Mouse (Mus musculus) brain, adult 2 months (tissue): ENCODE data around the gene Dpp3.
"Not testable (repeated sequence)": the region's sequence is repeated elsewhere in the genome, so short reads cannot be mapped to it uniquely, and the experiment has no call there.

Source experiments
- DNase-seq: peaks from one replicate; pipeline ENCODE4 v3.0.0; 2011; ENCODE audit warnings: low read depth, low spot score

Gene Dpp3

DNA sequence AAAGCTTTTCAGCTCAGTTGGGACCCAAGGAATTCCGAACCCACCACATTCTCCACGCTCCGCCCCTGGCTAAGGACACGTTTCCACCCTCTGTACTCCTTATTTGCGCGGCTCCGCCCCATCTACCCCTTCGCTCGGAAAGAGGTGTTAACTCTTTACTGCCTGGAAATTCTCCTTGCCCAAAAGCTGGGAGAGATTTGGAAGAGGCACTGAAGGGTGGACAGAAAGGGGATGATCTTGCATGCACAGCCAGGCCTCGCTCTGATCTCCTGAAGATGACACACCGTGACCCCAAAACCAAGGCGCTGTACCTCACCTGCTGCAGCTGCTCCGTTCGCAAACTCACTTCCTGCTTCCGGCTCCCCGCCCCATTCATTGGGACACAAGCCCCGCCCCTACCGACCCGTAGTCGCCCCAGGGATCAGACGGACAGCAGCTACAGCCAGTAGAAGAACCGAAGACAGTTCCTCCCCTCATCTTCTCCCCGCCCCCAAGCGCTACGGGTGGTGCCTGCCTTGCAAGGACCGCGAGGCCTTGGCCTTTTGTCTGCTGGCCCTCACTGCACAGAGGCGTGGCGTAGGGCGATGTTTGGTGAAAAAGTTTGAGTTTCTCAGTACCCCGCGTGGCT, at the start of gene Dpp3:
TSS of gene Dpp3 (minus strand) at position 384 of the 628 bp plus-strand sequence.
- DNase-seq, result peak; percentile 98

- peak; percentile 32 for DNase-seq
These were observed 40.1 kb upstream of the Dpp3 start for GRCm38 (mm10) chr19:4968236-4968635.

GRCm38 (mm10) chr19:4961928-4962601, 34.0 kb upstream of the Dpp3 start, which contains the start of gene Mrpl11:
Gene Mrpl11 (plus strand): TSS chr19:4962147.
- DNase-seq, result peak; percentile 99

DNA sequence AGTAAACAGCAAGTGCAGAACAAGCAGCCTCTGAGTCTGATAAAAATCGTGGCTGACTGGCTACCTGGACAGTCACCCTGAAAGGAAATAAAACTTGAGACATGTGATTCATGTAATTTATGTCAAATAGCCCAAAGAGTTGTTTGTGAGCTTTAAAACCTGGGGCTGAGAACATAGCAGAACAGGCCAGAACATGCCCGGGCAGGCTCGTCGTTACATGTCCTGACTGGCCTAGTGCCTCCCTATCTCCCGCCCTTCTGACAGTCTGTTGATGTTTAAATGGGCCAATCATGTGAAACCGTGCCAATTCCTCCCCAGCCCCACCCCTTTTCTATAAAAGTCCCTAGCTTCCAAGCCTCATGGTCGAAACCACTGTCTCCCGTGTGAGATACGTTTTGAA, 20.6 kb upstream of the Dpp3 start:
- DNase-seq, result not testable (repeated sequence)

- DNase-seq, result no peak
These were observed 17.5 kb upstream of the Dpp3 start for GRCm38 (mm10) chr19:4945540-4945939.

DNA sequence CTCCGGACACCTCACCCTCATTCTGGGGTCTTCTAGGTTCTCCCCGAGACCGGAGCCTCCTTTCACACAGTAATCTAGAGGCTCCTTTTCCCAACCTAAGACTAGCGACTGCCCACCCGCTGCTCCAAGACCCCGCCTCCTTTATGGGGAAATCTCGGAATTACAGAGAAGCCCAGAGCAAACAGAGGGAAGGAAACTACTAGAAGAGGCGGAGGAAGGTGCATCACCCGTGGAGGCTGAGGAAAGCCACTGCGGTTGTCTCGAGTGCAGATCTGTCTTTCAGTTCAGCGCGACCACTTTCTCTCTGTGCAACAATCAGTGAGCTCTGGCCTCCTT, 15.1 kb upstream of the Dpp3 start:
- DNase-seq, result no peak

- DNase-seq, result peak; percentile 93
These were observed 14.6 kb upstream of the Dpp3 start, which contains the start of gene Peli3 for GRCm38 (mm10) chr19:4942551-4943252. Gene Peli3 (minus strand): TSS chr19:4943127.

- no peak for DNase-seq
These were observed 9.6 kb upstream of the Dpp3 start for GRCm38 (mm10) chr19:4937444-4938310.

GRCm38 (mm10) chr19:4936896-4937295, 8.8 kb upstream of the Dpp3 start:
- no peak for DNase-seq

GRCm38 (mm10) chr19:4928781-4929180, 694 bp upstream of the Dpp3 start:
- no peak for DNase-seq

GRCm38 (mm10) chr19:4925121-4925860, 2.8 kb downstream of the Dpp3 start:
- no peak for DNase-seq

GRCm38 (mm10) chr19:4919652-4920051, 8.4 kb downstream of the Dpp3 start:
- no peak for DNase-seq

- DNase-seq, result no peak
These were observed 11.3 kb downstream of the Dpp3 start for GRCm38 (mm10) chr19:4916827-4917226.

GRCm38 (mm10) chr19:4915924-4916603, 12.0 kb downstream of the Dpp3 start:
- DNase-seq, result no peak

- no peak for DNase-seq
These were observed 18.7 kb downstream of the Dpp3 start for GRCm38 (mm10) chr19:4909376-4909775.

- DNase-seq, result peak; percentile 33
These were observed 20.0 kb downstream of the Dpp3 start for GRCm38 (mm10) chr19:4908107-4908506.

DNA sequence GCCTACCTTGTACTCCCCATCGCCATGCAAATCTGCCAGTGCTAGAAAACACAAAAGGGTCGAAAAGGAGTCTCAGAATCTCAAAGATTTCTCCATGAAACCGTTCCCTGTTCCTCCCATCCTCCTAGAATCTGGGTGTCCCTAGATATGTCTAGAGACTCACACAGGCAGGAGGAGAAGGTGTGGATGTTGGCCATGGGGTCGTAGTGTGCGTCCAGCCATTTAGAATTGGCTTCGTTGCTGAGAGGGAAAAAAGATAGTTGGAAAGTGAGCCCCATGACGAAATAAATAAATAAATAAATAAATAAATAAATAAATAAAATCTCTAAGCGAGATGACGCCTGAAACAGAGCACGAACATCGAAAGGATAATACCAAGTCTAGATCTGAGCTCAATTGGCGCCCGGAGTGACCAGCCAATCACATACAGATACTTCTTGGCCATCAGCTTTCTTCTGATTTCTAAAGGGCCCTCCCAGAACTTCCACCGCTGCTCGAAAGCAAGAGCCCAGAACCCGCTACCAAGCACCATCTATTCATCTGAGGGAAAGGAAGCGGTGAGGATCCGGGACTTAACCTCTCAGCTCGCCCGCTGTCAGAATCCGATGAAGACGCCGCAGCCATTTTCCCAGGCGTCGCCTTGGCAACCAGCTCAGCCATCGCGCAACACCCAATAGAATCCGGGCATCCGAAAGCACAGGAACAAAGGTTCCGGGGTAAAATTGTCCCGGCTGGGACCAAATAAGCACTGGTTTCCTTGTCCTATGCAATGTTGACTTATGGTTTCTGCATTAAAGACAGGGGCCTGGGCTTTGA, 21.9 kb downstream of the Dpp3 start, which contains the start of gene Bbs1:
TSS of gene Bbs1 (minus strand) at position 650 of the 816 bp plus-strand sequence.
- peak; percentile 92 for DNase-seq

DNA sequence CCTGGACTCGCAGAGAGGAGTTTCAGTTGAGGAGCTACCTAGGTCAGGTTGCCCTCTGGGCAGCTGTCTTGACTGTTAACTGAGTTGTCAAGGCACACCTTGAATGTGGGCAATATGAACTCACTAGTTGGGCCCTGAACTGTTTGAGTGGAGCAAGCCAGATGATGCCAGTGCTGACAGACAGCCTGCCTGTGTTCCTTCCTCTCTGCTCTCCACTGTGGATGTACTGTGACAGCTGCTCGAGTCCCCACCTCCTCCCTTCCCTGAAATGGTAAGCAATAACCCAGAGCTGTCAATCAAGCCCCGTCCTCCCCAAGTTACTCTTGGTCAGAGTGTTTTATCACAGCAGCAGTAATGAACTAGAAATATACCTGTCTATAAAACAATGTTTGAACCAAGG, 28.2 kb downstream of the Dpp3 start:
- no peak for DNase-seq

GRCm38 (mm10) chr19:4898972-4899371, 29.1 kb downstream of the Dpp3 start:
- no peak for DNase-seq
